Mouse (Mus musculus) thymus, adult 2 months (tissue): Measurements from ENCODE around the gene Fgf10.

Experiments used
- CTCF ChIP-seq: fragments of 200-500 bp; IDR thresholded peaks from 2 replicates; pipeline ENCODE4 v1.5.1; 2012; ENCODE audit warnings: mild to moderate bottlenecking, control low read depth, low read length, moderate library complexity, borderline replicate concordance; ENCODE audit not compliant: control insufficient read depth, poor library complexity, insufficient read depth; ENCODE audit errors: extremely low read depth
- POLR2A ChIP-seq: fragments of 200-500 bp; IDR thresholded peaks from 2 replicates; pipeline ENCODE4 v1.6.1; 2012; ENCODE audit warnings: mild to moderate bottlenecking, low read length, control low read depth, moderate library complexity; ENCODE audit not compliant: control insufficient read depth, poor library complexity, insufficient read depth; ENCODE audit errors: extremely low read depth

- no peak for TF ChIP-seq CTCF
- no peak for TF ChIP-seq POLR2A
Measured at GRCm38 (mm10) chr13:118746427-118746826, 76.8 kb downstream of the Fgf10 start.
